Mouse (Mus musculus): ENCODE results near the gene Olfr196. TPM values are rescaled to one million over a fixed set of nuclear protein-coding genes. Genes with fewer than 3 reads are reported as not detected.

Gene Olfr196
- polyA plus RNA-seq, 1 experiment from 2014 or later, result not detected

Other genes with a start within 250 kb of the Olfr196 start
- gene Olfr181, start 241.7 kb downstream of the Olfr196 start, polyA plus RNA-seq (2015; fragmentation: Nextera tagmentation; extraction: Ambion mirVana), result not detected in 2 replicates
- not detected in 2 replicates for gene Olfr180, start 241.1 kb downstream of the Olfr196 start, polyA plus RNA-seq (2015; fragmentation: Nextera tagmentation; extraction: Ambion mirVana)
- gene Olfr183, start 175.1 kb downstream of the Olfr196 start, polyA plus RNA-seq (2015; fragmentation: Nextera tagmentation; extraction: Ambion mirVana), result not detected in 2 replicates
- gene Olfr186, start 140.2 kb downstream of the Olfr196 start, polyA plus RNA-seq (2015; fragmentation: Nextera tagmentation; extraction: Ambion mirVana), result not detected in 2 replicates
- not detected in 2 replicates for gene Olfr187, start 130.7 kb downstream of the Olfr196 start, polyA plus RNA-seq (2015; fragmentation: Nextera tagmentation; extraction: Ambion mirVana)
- not detected in 2 replicates for gene Olfr190, start 92.4 kb downstream of the Olfr196 start, polyA plus RNA-seq (2015; fragmentation: Nextera tagmentation; extraction: Ambion mirVana)
- gene Olfr191, start 80.6 kb downstream of the Olfr196 start, polyA plus RNA-seq (2015; fragmentation: Nextera tagmentation; extraction: Ambion mirVana), result not detected in 2 replicates
- not detected in 2 replicates for gene Olfr193, start 58.6 kb downstream of the Olfr196 start, polyA plus RNA-seq (2015; fragmentation: Nextera tagmentation; extraction: Ambion mirVana)
- gene Olfr194, start 49.4 kb downstream of the Olfr196 start, polyA plus RNA-seq (2015; fragmentation: Nextera tagmentation; extraction: Ambion mirVana), result not detected in 2 replicates
- not detected in 2 replicates for gene Olfr195, start 23.4 kb downstream of the Olfr196 start, polyA plus RNA-seq (2015; fragmentation: Nextera tagmentation; extraction: Ambion mirVana)
- gene Olfr198, start 33.1 kb upstream of the Olfr196 start, polyA plus RNA-seq (2015; fragmentation: Nextera tagmentation; extraction: Ambion mirVana), result not detected in 2 replicates
- gene Olfr199, start 49.3 kb upstream of the Olfr196 start, polyA plus RNA-seq (2015; fragmentation: Nextera tagmentation; extraction: Ambion mirVana), result not detected in 2 replicates
- gene Olfr201, start 102.2 kb upstream of the Olfr196 start, polyA plus RNA-seq (2015; fragmentation: Nextera tagmentation; extraction: Ambion mirVana), result 0.06 and 0.09 TPM in 2 replicates
- gene Olfr202, start 116.3 kb upstream of the Olfr196 start, polyA plus RNA-seq (2015; fragmentation: Nextera tagmentation; extraction: Ambion mirVana), result not detected in 2 replicates
- gene Olfr203, start 128.4 kb upstream of the Olfr196 start, polyA plus RNA-seq (2015; fragmentation: Nextera tagmentation; extraction: Ambion mirVana), result not detected in 2 replicates
- not detected in 2 replicates for gene Olfr204, start 147.8 kb upstream of the Olfr196 start, polyA plus RNA-seq (2015; fragmentation: Nextera tagmentation; extraction: Ambion mirVana)
- not detected in 2 replicates for gene Olfr205, start 160.7 kb upstream of the Olfr196 start, polyA plus RNA-seq (2015; fragmentation: Nextera tagmentation; extraction: Ambion mirVana)
- not detected in 2 replicates for gene Olfr206, start 178.8 kb upstream of the Olfr196 start, polyA plus RNA-seq (2015; fragmentation: Nextera tagmentation; extraction: Ambion mirVana)
- not detected in 2 replicates for gene Olfr209, start 193.5 kb upstream of the Olfr196 start, polyA plus RNA-seq (2015; fragmentation: Nextera tagmentation; extraction: Ambion mirVana)
- not detected in 2 replicates for gene Gabrr3, start 236.9 kb upstream of the Olfr196 start, polyA plus RNA-seq (2015; fragmentation: Nextera tagmentation; extraction: Ambion mirVana)